Mouse (Mus musculus): ENCODE data around the gene Gpr157.

DNA sequence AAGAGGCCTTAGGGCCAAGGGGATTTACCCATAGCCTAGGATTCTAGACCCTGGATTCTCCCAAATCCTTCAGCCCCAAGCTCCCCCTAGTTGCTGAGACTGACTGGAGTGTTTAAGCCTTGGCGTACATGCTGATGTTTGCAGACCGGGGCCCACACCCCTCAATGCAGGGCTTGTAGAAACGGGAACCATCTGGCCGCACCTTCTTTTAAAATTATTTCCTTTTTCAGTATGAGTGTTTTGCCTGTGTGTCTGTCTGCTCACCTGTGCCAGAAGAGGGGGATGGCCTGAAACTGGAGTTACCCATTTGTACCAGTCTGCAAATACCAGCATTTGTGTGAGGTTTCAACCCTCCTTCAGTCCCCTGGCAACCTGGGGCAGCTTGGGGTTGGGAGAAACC is 10.7 kb downstream of the Gpr157 start:
- TF ChIP-seq CTCF (conservative IDR thresholded peaks at IDR 0.05; ENCODE audit: insufficient read depth, insufficient read length, low read depth, low read length) = no peak
- no peak for TF ChIP-seq POLR2A (IDR thresholded peaks at IDR 0.05; ENCODE audit: low read depth, low read length)
